Mouse (Mus musculus): ENCODE measurements around the gene Trpm2. TPM values are rescaled to one million over a fixed set of nuclear protein-coding genes. Genes with fewer than 3 reads are reported as not detected.

Gene Trpm2
- polyA plus RNA-seq, 1 experiment from 2014 or later = 0.86 TPM

DNA sequence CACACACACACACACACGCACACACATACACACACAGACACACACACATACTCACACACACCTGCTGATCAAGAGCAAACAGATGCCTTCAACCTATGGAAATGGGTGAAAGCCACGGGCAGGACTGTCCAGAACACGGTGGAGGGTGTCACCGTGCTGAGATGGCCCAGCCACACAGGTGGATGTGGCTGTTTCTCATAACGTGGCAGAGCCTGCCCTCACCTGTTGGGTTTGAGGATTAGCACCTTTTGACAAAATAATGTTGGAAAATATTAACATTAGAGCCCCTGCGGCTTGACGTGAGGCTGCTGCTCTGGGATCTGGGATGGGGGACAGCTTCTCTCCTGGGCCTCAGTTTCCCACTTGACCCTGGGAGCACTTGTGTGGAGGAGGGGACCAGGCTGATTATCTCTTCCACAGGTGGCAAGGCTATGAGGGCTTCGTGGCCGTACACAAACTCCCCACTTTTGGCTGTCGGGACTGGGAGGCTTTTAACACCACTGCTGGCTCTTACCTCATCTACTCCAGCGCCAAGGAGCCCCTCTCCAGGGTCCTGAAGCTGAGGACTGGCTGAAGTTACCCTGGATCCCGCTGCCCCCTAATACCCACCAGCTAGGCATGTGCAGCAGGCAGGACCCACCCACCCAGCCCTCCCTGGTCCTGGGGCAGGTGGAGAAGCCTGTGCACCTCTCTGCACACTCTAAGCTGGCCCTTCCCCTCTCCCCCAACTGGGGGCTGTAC lies 84.2 kb downstream of the Trpm2 start:
- no peak overlapping the region for H3K4me3 ChIP-seq (ENCODE audit: low read depth, low read length)
- H3K9me3 ChIP-seq (ENCODE audit: control insufficient read depth, low read length) = no peaks in the 10 kb centered on the region; the same call in 1 of the 2 replicates
- ATAC-seq (replicated peaks; ENCODE audit: low FRiP score) (no peak), DNase-seq (ENCODE audit: low spot score) (no peak)
- H3K27me3 ChIP-seq (ENCODE audit: control insufficient read depth, insufficient read depth, low read length) = no peaks in the 10 kb centered on the region
- WGBS = 57% methylated on average over 12 of the region's 12 CpGs
- no peaks in the 10 kb centered on the region for H3K36me3 ChIP-seq (ENCODE audit: control insufficient read depth, insufficient read depth, low read length)
- no peak overlapping the region for H3K27ac ChIP-seq (ENCODE audit: low read depth, low read length)
- no peak overlapping the region for H3K4me2 ChIP-seq (ENCODE audit: low read depth, low read length, severe bottlenecking)
- H3K9ac ChIP-seq (ENCODE audit: low read length) = no peak overlapping the region
- no peaks in the 10 kb centered on the region for H3K4me1 ChIP-seq (replicated peaks; ENCODE audit: control insufficient read depth, insufficient read depth, low read length)

DNA sequence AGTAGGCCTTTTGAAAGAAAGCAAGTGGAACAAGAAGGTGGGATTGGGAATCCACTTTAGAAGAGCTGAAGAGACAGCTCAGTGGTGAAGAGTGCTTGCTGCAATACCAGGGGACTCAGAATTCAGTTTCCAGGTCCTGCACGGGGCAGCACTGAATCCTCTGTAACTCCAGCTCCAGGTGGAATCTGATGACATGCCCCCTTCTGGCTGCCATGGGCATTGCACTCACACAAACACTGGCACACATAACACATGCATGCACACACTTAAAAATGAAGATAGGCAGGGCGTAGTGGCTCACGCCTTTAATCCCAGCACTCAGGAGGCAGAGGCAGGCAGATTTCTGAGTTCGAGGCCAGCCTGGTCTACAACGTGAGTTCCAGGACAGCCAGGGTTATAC lies 87.8 kb downstream of the Trpm2 start:
- Histone ChIP-seq H3K36me3 (ENCODE audit: control insufficient read depth, insufficient read depth, low read length) (no peaks in the 10 kb centered on the region), H3K4me2 (ENCODE audit: low read depth, low read length, severe bottlenecking) (no peak overlapping the region), H3K4me3 (ENCODE audit: low read depth, low read length) (no peak overlapping the region), H3K9ac (ENCODE audit: low read length) (no peak overlapping the region), H3K27ac (ENCODE audit: low read depth, low read length) (no peak overlapping the region), H3K9me3 (ENCODE audit: control insufficient read depth, low read length) (no peaks in the 10 kb centered on the region), H3K27me3 (ENCODE audit: control insufficient read depth, insufficient read depth, low read length) (no peaks in the 10 kb centered on the region), H3K4me1 (replicated peaks; ENCODE audit: control insufficient read depth, insufficient read depth, low read length) (no peaks in the 10 kb centered on the region)
- DNase-seq (ENCODE audit: low spot score) (no peak), ATAC-seq (replicated peaks; ENCODE audit: low FRiP score) (no peak)
- WGBS = 91% methylated on average over 5 of the region's 5 CpGs

DNA sequence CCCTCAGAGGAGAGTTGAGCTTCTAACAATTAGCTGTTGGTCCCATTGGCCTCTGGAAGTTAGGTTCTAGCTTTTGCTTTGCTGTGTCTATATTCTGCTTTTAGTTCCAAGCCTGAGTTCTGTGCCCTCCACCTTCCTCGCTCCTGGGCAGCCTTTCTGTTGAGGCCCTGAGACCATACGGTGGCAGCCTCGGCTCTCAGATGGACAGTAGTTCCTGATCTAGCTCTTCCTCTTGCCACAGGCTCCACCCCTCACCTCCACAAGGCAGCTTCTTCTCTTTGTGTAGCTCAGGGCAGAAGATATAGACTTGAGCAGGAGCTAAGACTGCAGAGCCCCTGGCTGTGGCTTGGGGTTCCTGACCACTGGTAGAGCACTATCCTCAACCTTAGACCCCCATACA lies 90.1 kb downstream of the Trpm2 start:
- H3K9ac ChIP-seq (ENCODE audit: low read length) = no peak overlapping the region
- H3K36me3 ChIP-seq (ENCODE audit: control insufficient read depth, insufficient read depth, low read length) = no peaks in the 10 kb centered on the region
- no peak overlapping the region for H3K4me3 ChIP-seq (ENCODE audit: low read depth, low read length)
- H3K4me2 ChIP-seq (ENCODE audit: low read depth, low read length, severe bottlenecking) = no peak overlapping the region
- H3K4me1 ChIP-seq (replicated peaks; ENCODE audit: control insufficient read depth, insufficient read depth, low read length) = no peaks in the 10 kb centered on the region
- no peaks in the 10 kb centered on the region for H3K27me3 ChIP-seq (ENCODE audit: control insufficient read depth, insufficient read depth, low read length)
- WGBS = 86% methylated on average over 3 of the region's 3 CpGs
- no peak for DNase-seq (ENCODE audit: low spot score)
- H3K9me3 ChIP-seq (ENCODE audit: control insufficient read depth, low read length) = no peaks in the 10 kb centered on the region
- no peak for ATAC-seq (replicated peaks; ENCODE audit: low FRiP score)
- no peak overlapping the region for H3K27ac ChIP-seq (ENCODE audit: low read depth, low read length)

DNA sequence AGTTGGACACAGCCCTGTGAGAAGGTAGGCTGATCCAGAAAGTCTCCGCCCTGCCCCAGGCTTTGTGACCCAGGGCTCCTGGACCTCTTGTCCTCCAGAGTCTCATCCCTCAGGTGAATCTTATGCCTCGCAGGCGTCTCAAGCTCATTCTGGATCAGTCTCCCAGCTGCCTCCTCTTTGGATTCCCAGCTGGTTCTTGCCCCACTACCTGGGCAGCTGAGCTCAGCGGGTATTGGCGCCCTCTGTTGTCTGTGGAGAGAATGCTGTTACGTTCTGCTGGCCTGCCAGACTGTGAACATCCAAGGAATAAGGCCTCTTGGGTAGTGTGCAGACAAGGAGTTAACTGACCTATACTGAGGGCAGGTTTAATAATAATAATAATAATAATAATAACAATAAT lies 91.4 kb downstream of the Trpm2 start:
- no peak overlapping the region for H3K4me3 ChIP-seq (ENCODE audit: low read depth, low read length)
- no peak overlapping the region for H3K4me2 ChIP-seq (ENCODE audit: low read depth, low read length, severe bottlenecking)
- no peaks in the 10 kb centered on the region for H3K4me1 ChIP-seq (replicated peaks; ENCODE audit: control insufficient read depth, insufficient read depth, low read length)
- no peak for DNase-seq (ENCODE audit: low spot score)
- H3K27ac ChIP-seq (ENCODE audit: low read depth, low read length) = no peak overlapping the region
- 63% methylated on average over 6 of the region's 6 CpGs for WGBS
- no peak for ATAC-seq (replicated peaks; ENCODE audit: low FRiP score)
- H3K9me3 ChIP-seq (ENCODE audit: control insufficient read depth, low read length) = no peaks in the 10 kb centered on the region
- H3K27me3 ChIP-seq (ENCODE audit: control insufficient read depth, insufficient read depth, low read length) = no peaks in the 10 kb centered on the region
- no peaks in the 10 kb centered on the region for H3K36me3 ChIP-seq (ENCODE audit: control insufficient read depth, insufficient read depth, low read length)
- no peak overlapping the region for H3K9ac ChIP-seq (ENCODE audit: low read length)

- WGBS = 90% methylated on average over 7 of the region's 7 CpGs
- no peaks in the 10 kb centered on the region for H3K27me3 ChIP-seq (ENCODE audit: control insufficient read depth, insufficient read depth, low read length)
- DNase-seq (ENCODE audit: low spot score) = no peak
- H3K4me1 ChIP-seq (replicated peaks; ENCODE audit: control insufficient read depth, insufficient read depth, low read length) = no peaks in the 10 kb centered on the region
- H3K27ac ChIP-seq (ENCODE audit: low read depth, low read length) = no peak overlapping the region
- no peak overlapping the region for H3K9ac ChIP-seq (ENCODE audit: low read length)
- ATAC-seq (replicated peaks; ENCODE audit: low FRiP score) = no peak
- no peak overlapping the region for H3K4me3 ChIP-seq (ENCODE audit: low read depth, low read length)
- no peaks in the 10 kb centered on the region for H3K9me3 ChIP-seq (ENCODE audit: control insufficient read depth, low read length)
- no peaks in the 10 kb centered on the region for H3K36me3 ChIP-seq (ENCODE audit: control insufficient read depth, insufficient read depth, low read length)
- H3K4me2 ChIP-seq (ENCODE audit: low read depth, low read length, severe bottlenecking) = no peak overlapping the region
These were observed 100.7 kb downstream of the Trpm2 start for GRCm38 (mm10) chr10:77869651-77870050.

DNA sequence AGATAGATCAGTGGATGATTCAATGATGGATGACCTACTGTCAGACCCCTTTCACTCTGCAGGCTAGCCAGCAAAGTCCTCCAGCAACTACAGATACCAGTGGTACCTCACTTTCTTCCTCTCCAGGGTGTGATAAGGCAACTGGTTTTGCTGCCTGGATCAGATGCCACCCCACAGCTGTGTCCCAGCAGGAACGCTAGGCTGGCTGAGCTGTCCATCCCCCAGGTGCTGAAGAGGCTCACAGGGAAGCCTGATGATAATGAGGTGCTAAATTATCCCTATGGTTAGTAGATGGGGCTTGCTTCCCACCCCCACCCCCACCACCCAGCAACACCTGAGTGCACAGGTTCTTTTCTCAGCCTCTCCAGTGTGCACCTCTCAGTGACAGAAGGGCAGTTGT lies 102.8 kb downstream of the Trpm2 start:
- Histone ChIP-seq H3K4me2 (ENCODE audit: low read depth, low read length, severe bottlenecking) (no peak overlapping the region), H3K27ac (ENCODE audit: low read depth, low read length) (no peak overlapping the region), H3K9ac (ENCODE audit: low read length) (no peak overlapping the region), H3K4me3 (ENCODE audit: low read depth, low read length) (no peak overlapping the region), H3K9me3 (ENCODE audit: control insufficient read depth, low read length) (no peaks in the 10 kb centered on the region), H3K36me3 (ENCODE audit: control insufficient read depth, insufficient read depth, low read length) (no peaks in the 10 kb centered on the region), H3K4me1 (replicated peaks; ENCODE audit: control insufficient read depth, insufficient read depth, low read length) (no peaks in the 10 kb centered on the region), H3K27me3 (ENCODE audit: control insufficient read depth, insufficient read depth, low read length) (no peaks in the 10 kb centered on the region)
- ATAC-seq (replicated peaks; ENCODE audit: low FRiP score) = no peak
- DNase-seq (ENCODE audit: low spot score) = no peak
- 15% methylated on average over 1 of the region's 1 CpGs for WGBS

- 51% methylated on average over 11 of the region's 11 CpGs for WGBS
- H3K27me3 ChIP-seq (ENCODE audit: control insufficient read depth, insufficient read depth, low read length) = no peaks in the 10 kb centered on the region
- H3K36me3 ChIP-seq (ENCODE audit: control insufficient read depth, insufficient read depth, low read length) = no peaks in the 10 kb centered on the region
- H3K4me2 ChIP-seq (ENCODE audit: low read depth, low read length, severe bottlenecking) = peak overlapping the region; percentile 36
- peak overlapping the region; percentile 33; the same call in 1 of the 2 replicates for H3K9ac ChIP-seq (ENCODE audit: low read length)
- no peaks in the 10 kb centered on the region for H3K9me3 ChIP-seq (ENCODE audit: control insufficient read depth, low read length)
- no peaks in the 10 kb centered on the region for H3K4me1 ChIP-seq (replicated peaks; ENCODE audit: control insufficient read depth, insufficient read depth, low read length)
- ATAC-seq (replicated peaks; ENCODE audit: low FRiP score) (peak; percentile 42; the same call in 1 of the 2 replicates), DNase-seq (ENCODE audit: low spot score) (no peak)
- peak overlapping the region; percentile 14; the same call in 1 of the 2 replicates for H3K4me3 ChIP-seq (ENCODE audit: low read depth, low read length)
- H3K27ac ChIP-seq (ENCODE audit: low read depth, low read length) = no peak overlapping the region
These were observed 105.6 kb downstream of the Trpm2 start for GRCm38 (mm10) chr10:77864762-77865143.

- DNase-seq (ENCODE audit: low spot score) (peak; percentile 72), ATAC-seq (replicated peaks; ENCODE audit: low FRiP score) (peak; percentile 85)
- Histone ChIP-seq H3K4me1 (replicated peaks; ENCODE audit: control insufficient read depth, insufficient read depth, low read length) (no peaks in the 10 kb centered on the region), H3K4me2 (ENCODE audit: low read depth, low read length, severe bottlenecking) (peak overlapping the region; percentile 36), H3K27me3 (ENCODE audit: control insufficient read depth, insufficient read depth, low read length) (no peaks in the 10 kb centered on the region), H3K9ac (ENCODE audit: low read length) (peak overlapping the region; percentile 33; the same call in 1 of the 2 replicates), H3K4me3 (ENCODE audit: low read depth, low read length) (peak overlapping the region; percentile 14; the same call in 1 of the 2 replicates), H3K36me3 (ENCODE audit: control insufficient read depth, insufficient read depth, low read length) (no peaks in the 10 kb centered on the region), H3K27ac (ENCODE audit: low read depth, low read length) (no peak overlapping the region), H3K9me3 (ENCODE audit: control insufficient read depth, low read length) (no peaks in the 10 kb centered on the region)
- WGBS = 41% methylated on average over 14 of the region's 14 CpGs
These were observed 106.1 kb downstream of the Trpm2 start for GRCm38 (mm10) chr10:77864067-77864761.
